Mouse (Mus musculus) MEL (cell line): Measurements from ENCODE around the gene Impdh1. TPM values are rescaled to one million over a fixed set of nuclear protein-coding genes. Genes with fewer than 3 reads are reported as not detected.

Experiments used
- DNase-seq: peaks from one replicate; pipeline ENCODE4 v3.0.0; 2011; ENCODE audit warnings: low read depth, low spot score
- H3K27ac ChIP-seq: 2 replicates; pipeline ENCODE4 v1.5.1; 2012; ENCODE audit warnings: low read depth, mild to moderate bottlenecking, control low read depth, low read length, moderate library complexity; ENCODE audit not compliant: control insufficient read depth
- H3K27me3 ChIP-seq, 2 experiments: fragments of 150-350 bp in 1 of 2; sonication (generic) in 1 of 2; 2 replicates each; pipeline ENCODE4 v1.6.1; 2012; ENCODE audit warnings: low read length in 2 of 2, mild to moderate bottlenecking in 2 of 2, improper control_type of control experiment in 1 of 2, moderate library complexity in 1 of 2; ENCODE audit not compliant: insufficient read depth in 2 of 2, control insufficient read depth in 1 of 2
- H3K36me3 ChIP-seq, 2 experiments: 2 replicates each; pipeline ENCODE4 v1.6.1; 2012 to 2014; ENCODE audit warnings: low read length in 2 of 2, improper control_type of control experiment in 1 of 2, inconsistent platforms in 1 of 2, mild to moderate bottlenecking in 1 of 2; ENCODE audit not compliant: insufficient read depth in 2 of 2, control insufficient read depth in 1 of 2
- H3K4me1 ChIP-seq, 2 experiments: fragments of 150-350 bp in 1 of 2; sonication (generic) in 1 of 2; 2 replicates each; pipeline ENCODE4 v1.6.1; 2012; ENCODE audit warnings: low read length in 2 of 2, improper control_type of control experiment in 1 of 2, mild to moderate bottlenecking in 1 of 2; ENCODE audit not compliant: insufficient read depth in 2 of 2, control insufficient read depth in 1 of 2
- H3K4me3 ChIP-seq, 2 experiments: fragments of 150-350 bp in 1 of 2; sonication (generic) in 1 of 2; 2 replicates each; pipeline ENCODE4 v1.5.1; 2012; ENCODE audit warnings: low read depth in 2 of 2, low read length in 2 of 2, mild to moderate bottlenecking in 2 of 2, moderate library complexity in 2 of 2, control low read depth in 1 of 2, improper control_type of control experiment in 1 of 2; ENCODE audit not compliant: control insufficient read depth in 1 of 2, insufficient read depth in 1 of 2
- H3K79me2 ChIP-seq: 2 replicates; pipeline ENCODE4 v1.6.1; 2012; ENCODE audit warnings: mild to moderate bottlenecking, low read length, moderate library complexity; ENCODE audit not compliant: control insufficient read depth, poor library complexity, insufficient read depth
- H3K9ac ChIP-seq: 2 replicates; pipeline ENCODE4 v1.6.1; 2012; ENCODE audit warnings: low read depth, mild to moderate bottlenecking, control low read depth, low read length, moderate library complexity; ENCODE audit not compliant: control insufficient read depth, poor library complexity, severe bottlenecking
- H3K9me3 ChIP-seq: fragments of 150-350 bp; sonication (generic); replicated peaks from 2 replicates; pipeline ENCODE4 v1.6.1; 2012; ENCODE audit warnings: mild to moderate bottlenecking, low read length, improper control_type of control experiment, moderate library complexity; ENCODE audit not compliant: insufficient read depth
- CTCF ChIP-seq, 3 experiments: IDR thresholded peaks in 2 of 3; conservative IDR thresholded peaks in 1 of 3; 2 replicates each; pipeline ENCODE4 v1.5.1; 2011 to 2012; ENCODE audit warnings: low read length in 3 of 3, low read depth in 2 of 3, mild to moderate bottlenecking in 2 of 3, improper control_type of control experiment in 1 of 3, inconsistent platforms in 1 of 3, mixed read lengths in 1 of 3, moderate library complexity in 1 of 3; ENCODE audit not compliant: control insufficient read depth in 1 of 3, insufficient read depth in 1 of 3, poor library complexity in 1 of 3, severe bottlenecking in 1 of 3
- EP300 ChIP-seq, 2 experiments: IDR thresholded peaks; 2 replicates each; pipeline ENCODE4 v1.6.1; 2011; ENCODE audit warnings: improper control_type of control experiment in 2 of 2, low read length in 2 of 2, low read depth in 1 of 2, mild to moderate bottlenecking in 1 of 2
- ETS1 ChIP-seq: IDR thresholded peaks from 2 replicates; pipeline ENCODE4 v1.6.1; 2012; ENCODE audit warnings: low read depth, mild to moderate bottlenecking, inconsistent platforms, low read length, improper control_type of control experiment, moderate library complexity
- HCFC1 ChIP-seq: IDR thresholded peaks from 2 replicates; pipeline ENCODE4 v1.6.1; 2012; ENCODE audit warnings: low read depth, mild to moderate bottlenecking, inconsistent platforms, low read length, improper control_type of control experiment, moderate library complexity
- MAFK ChIP-seq: IDR thresholded peaks from 2 replicates; pipeline ENCODE4 v1.6.1; 2011; ENCODE audit warnings: low read depth, mild to moderate bottlenecking, low read length, improper control_type of control experiment, borderline replicate concordance
- SMC3 ChIP-seq: IDR thresholded peaks from 2 replicates; pipeline ENCODE4 v1.6.1; 2011; ENCODE audit warnings: low read depth, low read length, improper control_type of control experiment
- TAL1 ChIP-seq: IDR thresholded peaks from 2 replicates; pipeline ENCODE4 v1.6.1; 2012; ENCODE audit warnings: mild to moderate bottlenecking, inconsistent platforms, low read length, moderate library complexity, mixed read lengths
- ZC3H11A ChIP-seq: IDR thresholded peaks from 2 replicates; pipeline ENCODE4 v1.6.1; 2012; ENCODE audit warnings: low read depth, mild to moderate bottlenecking, inconsistent platforms, low read length, improper control_type of control experiment
- ZMIZ1 ChIP-seq: IDR thresholded peaks from 2 replicates; pipeline ENCODE4 v1.6.1; 2012; ENCODE audit warnings: low read depth, mild to moderate bottlenecking, inconsistent platforms, low read length, improper control_type of control experiment, moderate library complexity
- polyA plus RNA-seq, 2 experiments: library from polyadenylated mRNA; stranded (reverse) in 1 of 2; unstranded in 1 of 2; fragments of >175 nt in 1 of 2; fragments of >200 nt in 1 of 2; gene quantifications; 2 replicates each; pipeline versions ENCODE4 v1.2.1 to v1.2.4; 2012; ENCODE audit warnings: low replicate concordance in 2 of 2, low read depth in 1 of 2; ENCODE audit not compliant: insufficient read length in 2 of 2, insufficient read depth in 1 of 2, missing spikeins in 1 of 2
- total RNA-seq: library from RNA; depleted of rRNA; stranded (reverse); fragments of 300-350 nt; gene quantifications from 2 replicates; pipeline ENCODE4 v1.2.3, GENCODE M21; 2012

Gene Impdh1
- total and polyA plus RNA-seq, 3 experiments = 15.3 to 55.1 TPM; not detected in 1

DNA sequence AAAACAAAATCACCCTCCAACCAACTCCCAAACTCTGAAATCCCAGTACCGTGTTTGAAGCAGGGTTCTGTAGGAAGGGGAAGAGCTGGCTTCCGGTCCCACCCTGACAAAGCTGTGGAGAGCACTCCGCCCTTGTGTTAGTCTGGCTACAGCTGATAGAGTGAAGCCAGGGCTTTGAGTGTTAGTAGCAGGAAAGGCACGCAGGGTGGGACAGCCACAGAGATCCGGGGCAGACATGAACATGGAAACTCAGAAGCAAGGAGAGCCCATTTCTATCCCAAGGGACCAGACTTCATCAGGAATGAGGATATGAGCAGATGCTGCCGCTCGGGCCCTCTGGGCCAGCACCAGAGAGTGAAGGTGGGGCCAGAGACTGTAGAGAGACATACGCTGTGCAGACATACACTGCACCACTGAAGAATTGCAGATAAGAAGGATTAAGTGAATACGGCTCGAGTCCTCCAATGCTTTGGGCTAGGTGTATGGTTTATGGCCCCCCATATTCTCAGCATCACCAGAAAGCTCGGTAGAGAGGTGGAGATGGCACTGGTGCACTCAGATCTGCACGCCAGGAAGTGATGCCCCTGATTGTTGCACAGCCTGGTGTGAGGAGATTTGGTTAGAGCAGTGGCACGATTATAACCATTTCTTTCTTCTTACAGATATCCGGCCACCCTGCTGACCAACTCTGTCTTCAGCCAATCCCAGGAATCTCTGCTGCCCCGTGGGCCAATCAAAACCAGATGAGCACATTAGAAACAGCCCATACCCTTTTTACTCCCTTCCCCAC is 22.0 kb downstream of the Impdh1 start:
- Histone ChIP-seq H3K9me3 (no peaks in the 10 kb centered on the region), H3K4me3 (peak overlapping the region; percentile 18 to 38; a peak in 3 of 4 replicates), H3K4me1 (peaks cover 0 to 14% of the 10 kb centered on the region in 2 experiments; a peak in 1 of 4 replicates), H3K27ac (no peak overlapping the region), H3K9ac (peak overlapping the region; percentile 13), H3K79me2 (no peaks in the 10 kb centered on the region), H3K36me3 (peaks cover 0 to 5% of the 10 kb centered on the region in 2 experiments; a peak in 2 of 4 replicates), H3K27me3 (peaks cover 0 to 1% of the 10 kb centered on the region in 2 experiments; a peak in 2 of 4 replicates)
- TF ChIP-seq TAL1 (peak; percentile 55), ZMIZ1 (no peak), ETS1 (peak; percentile 20; the same call in 1 of the 2 replicates), EP300 (IDR thresholded peaks at IDR 0.05; ENCODE audit: low read depth in 1 of 2, low read length in 2 of 2) (peak in 1 of 2 experiments; percentile 39; a peak in 1 of 4 replicates), CTCF (IDR thresholded peaks at IDR 0.05 in 2 of 3, conservative IDR thresholded peaks at IDR 0.05 in 1 of 3; ENCODE audit: control insufficient read depth in 1 of 3, insufficient read depth in 1 of 3, low read depth in 2 of 3, low read length in 3 of 3, poor library complexity in 1 of 3, severe bottlenecking in 1 of 3) (no peak), HCFC1 (no peak)
- DNase-seq = peak; percentile 77

DNA sequence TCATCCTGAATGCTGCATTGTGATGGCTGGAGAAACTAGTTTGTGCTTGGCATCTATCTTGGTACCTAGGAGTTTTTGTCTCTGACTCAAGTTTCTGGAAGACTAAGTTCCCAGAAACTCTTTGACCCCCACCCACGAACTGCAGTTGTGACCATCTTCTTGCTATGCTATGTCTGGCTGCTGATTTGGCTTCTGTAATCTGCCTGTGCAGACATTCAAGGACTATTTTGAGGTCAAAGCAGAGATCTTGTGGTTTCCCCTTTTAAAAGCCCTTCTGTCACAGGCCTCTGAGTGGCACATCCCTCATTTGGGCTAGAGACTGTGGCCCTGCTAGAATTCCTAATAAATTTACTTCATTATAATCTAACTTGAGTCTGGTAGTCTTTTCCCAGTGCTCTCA is 28.2 kb downstream of the Impdh1 start:
- no peak overlapping the region for H3K4me3 ChIP-seq
- peaks cover 0 to 3% of the 10 kb centered on the region in 2 experiments; a peak in 1 of 4 replicates for H3K27me3 ChIP-seq
- peak in 1 of 2 experiments; percentile 39; a peak in 1 of 4 replicates for TF ChIP-seq EP300 (IDR thresholded peaks at IDR 0.05; ENCODE audit: low read depth in 1 of 2, low read length in 2 of 2)
- TF ChIP-seq ZC3H11A = no peak
- peak; percentile 66 for TF ChIP-seq TAL1
- no peak overlapping the region for H3K27ac ChIP-seq
- DNase-seq = peak; percentile 30
- H3K9me3 ChIP-seq = no peaks in the 10 kb centered on the region
- H3K9ac ChIP-seq = no peak overlapping the region
- no peaks in the 10 kb centered on the region for H3K79me2 ChIP-seq
- H3K4me1 ChIP-seq = no peaks in the 10 kb centered on the region
- H3K36me3 ChIP-seq = no peaks in the 10 kb centered on the region

DNA sequence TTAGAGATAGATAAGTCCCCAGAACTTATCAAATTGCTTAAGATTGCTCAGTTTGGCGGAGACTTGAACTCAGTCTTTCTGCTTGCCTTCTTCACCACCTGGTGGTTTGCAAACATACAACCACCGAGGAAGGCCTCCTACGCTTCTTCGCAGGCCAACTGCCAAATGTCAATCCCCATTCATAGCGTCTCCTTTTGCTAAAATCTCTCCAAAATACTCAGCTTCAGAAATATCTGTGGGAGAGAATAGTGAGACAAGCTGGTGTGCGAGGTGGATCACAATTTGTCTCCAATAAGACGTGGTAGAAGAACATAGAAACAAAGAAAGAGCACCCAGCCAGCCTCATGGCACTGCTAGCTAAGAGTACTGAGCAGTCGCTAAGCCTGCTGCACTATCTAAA is 36.3 kb downstream of the Impdh1 start:
- Histone ChIP-seq H3K36me3 (no peaks in the 10 kb centered on the region), H3K27ac (no peak overlapping the region), H3K9ac (no peak overlapping the region), H3K4me1 (no peaks in the 10 kb centered on the region), H3K27me3 (peaks cover 0 to 21% of the 10 kb centered on the region in 2 experiments; a peak in 3 of 4 replicates), H3K4me3 (no peak overlapping the region), H3K9me3 (no peaks in the 10 kb centered on the region), H3K79me2 (no peaks in the 10 kb centered on the region)
- TF ChIP-seq SMC3 = no peak
- TF ChIP-seq MAFK = no peak
- no peak for DNase-seq
